Mouse (Mus musculus) liver, embryonic 14.5 days (tissue): ENCODE data around the gene Vipr1.

ENCODE experiments used
- CTCF ChIP-seq: IDR thresholded peaks from 2 replicates; pipeline ENCODE4 v1.5.1; 2016; ENCODE audit warnings: antibody characterized with exemption, low read depth, control low read depth
- EP300 ChIP-seq: IDR thresholded peaks from 2 replicates; pipeline ENCODE4 v1.6.1; 2016; ENCODE audit warnings: antibody characterized with exemption, low read depth

GRCm38 (mm10) chr9:121606498-121607096 lies 35.9 kb upstream of the Vipr1 start:
- TF ChIP-seq EP300 (no peak), CTCF (no peak)
